Mouse (Mus musculus): ENCODE measurements around the gene Prss33.

The Prss33 gene

GRCm38 (mm10) chr17:23843141-23843811 is 7.4 kb upstream of the Prss33 start:
- ChIA-PET POLR2A (interaction anchor here (0.6 to 7.4 kb wide), 62 partner anchors 10 to 627 kb away, joined by 3 to 81 read pairs (median 3); partner anchors contain the start of genes Elob (in 3 of the 4), Paqr4 (in 2 of the 4), Srrm2 (in 2 of the 4) and Ccnf (in 1 of the 4)), CTCF (interaction anchor here (0.5 to 4.4 kb wide), 153 partner anchors 7 to 597 kb away, joined by 3 to 112 read pairs (median 4); partner anchors contain the start of genes Elob (in 4 of the 4), Prss33 (in 3 of the 4), Flywch2 (in 2 of the 4) and Pkmyt1 (in 2 of the 4))

- ChIA-PET CTCF (interaction anchor here in 3 of 4 experiments (0.6 to 1.3 kb wide), 4 partner anchors 8 to 48 kb away, joined by 3 to 4 read pairs (median 4); no protein-coding TSS in a partner anchor), POLR2A (interaction anchor here in 3 of 4 experiments (0.6 to 7.4 kb wide), 6 partner anchors 9 to 113 kb away, joined by 3 to 81 read pairs (median 3); partner anchors contain the start of genes Elob (in 1 of the 3) and Prss33 (in 1 of the 3))
These were observed 5.3 kb upstream of the Prss33 start for GRCm38 (mm10) chr17:23841145-23841544.

GRCm38 (mm10) chr17:23831201-23831600 is 4.7 kb downstream of the Prss33 start:
- CTCF ChIA-PET = interaction anchor here (1.3 to 7.8 kb wide), 6 partner anchors 12 to 201 kb away, joined by 3 to 112 read pairs (median 14); partner anchors contain the start of genes Prss32 (in 4 of the 4) and Prss41 (in 4 of the 4)
- POLR2A ChIA-PET = interaction anchor here in 3 of 4 experiments (0.7 to 27.3 kb wide), 11 partner anchors 8 to 186 kb away, joined by 3 to 622 read pairs (median 9); partner anchors contain the start of genes Prss32 (in 2 of the 3), Prss41 (in 2 of the 3) and Flywch1 (in 1 of the 3)

GRCm38 (mm10) chr17:23829064-23829619 is 6.7 kb downstream of the Prss33 start, which contains the start of gene Elob:
Gene Elob, minus strand, starts transcription at chr17:23829136.
- ChIA-PET POLR2A (interaction anchor here (0.6 to 27.3 kb wide), 47 partner anchors 8 to 585 kb away, joined by 3 to 622 read pairs (median 4); partner anchors contain the start of genes Prss32 (in 3 of the 4), Prss41 (in 3 of the 4), Srrm2 (in 2 of the 4) and Ccnf (in 1 of the 4)), CTCF (interaction anchor here (0.6 to 7.8 kb wide), 21 partner anchors 13 to 165 kb away, joined by 3 to 112 read pairs (median 4); partner anchors contain the start of genes Prss32 (in 4 of the 4), Prss41 (in 4 of the 4) and Kremen2 (in 1 of the 4))

GRCm38 (mm10) chr17:23828271-23829001 is 7.4 kb downstream of the Prss33 start:
- POLR2A ChIA-PET = interaction anchor here (0.6 to 27.3 kb wide), 38 partner anchors 8 to 423 kb away, joined by 3 to 622 read pairs (median 6); partner anchors contain the start of genes Prss32 (in 2 of the 4), Prss41 (in 2 of the 4), Srrm2 (in 2 of the 4) and Ccnf (in 1 of the 4)
- CTCF ChIA-PET = interaction anchor here in 2 of 4 experiments (0.7 to 2.9 kb wide), 4 partner anchors 15 to 53 kb away, joined by 3 to 34 read pairs (median 11); partner anchors contain the start of genes Prss32 (in 2 of the 2) and Prss41 (in 2 of the 2)

GRCm38 (mm10) chr17:23825591-23825990 is 10.3 kb downstream of the Prss33 start:
- POLR2A ChIA-PET = interaction anchor here (0.6 to 27.3 kb wide), 28 partner anchors 8 to 594 kb away, joined by 3 to 622 read pairs (median 4); partner anchors contain the start of genes Prss33 (in 2 of the 4), Flywch2 (in 1 of the 4), Prss32 (in 1 of the 4) and Prss41 (in 1 of the 4)
- CTCF ChIA-PET = interaction anchor here in 3 of 4 experiments (0.6 to 1.6 kb wide), 4 partner anchors 13 to 19 kb away, joined by 3 to 8 read pairs (median 6); partner anchors contain the start of genes Prss32 (in 2 of the 3) and Prss41 (in 2 of the 3)

- POLR2A ChIA-PET = interaction anchor here in 3 of 4 experiments (0.6 to 27.3 kb wide), 14 partner anchors 7 to 207 kb away, joined by 3 to 622 read pairs (median 6); partner anchors contain the start of genes Flywch1 (in 1 of the 3) and Srrm2 (in 1 of the 3)
- CTCF ChIA-PET = interaction anchor here in 1 of 4 experiments (1.4 kb wide), 1 partner anchor 20 kb away, joined by 3 read pairs; the partner anchor contains the start of genes Prss32 and Prss41
These were observed 12.2 kb downstream of the Prss33 start for GRCm38 (mm10) chr17:23823614-23824013.

GRCm38 (mm10) chr17:23823018-23823417 is 12.8 kb downstream of the Prss33 start:
- CTCF ChIA-PET = interaction anchor here in 1 of 4 experiments (1.7 kb wide), 1 partner anchor 21 kb away, joined by 6 read pairs; the partner anchor contains the start of genes Prss32 and Prss41
- POLR2A ChIA-PET = interaction anchor here in 3 of 4 experiments (0.6 to 27.3 kb wide), 9 partner anchors 7 to 52 kb away, joined by 3 to 622 read pairs (median 10); partner anchors contain the start of genes Flywch1 (in 1 of the 3) and Srrm2 (in 1 of the 3)

GRCm38 (mm10) chr17:23822094-23822493 is 13.8 kb downstream of the Prss33 start:
- CTCF ChIA-PET = interaction anchor here in 2 of 4 experiments (1.0 to 1.7 kb wide), 2 partner anchors 22 to 34 kb away, joined by 4 to 6 read pairs; partner anchors contain the start of genes Prss32 (in 1 of the 2) and Prss41 (in 1 of the 2)
- POLR2A ChIA-PET = interaction anchor here (0.6 to 27.3 kb wide), 17 partner anchors 5 to 51 kb away, joined by 3 to 622 read pairs (median 5); partner anchors contain the start of genes Prss32 (in 2 of the 4), Prss41 (in 2 of the 4), Elob (in 1 of the 4) and Flywch1 (in 1 of the 4)

GRCm38 (mm10) chr17:23820731-23821130 is 15.1 kb downstream of the Prss33 start:
- ChIA-PET POLR2A (interaction anchor here in 3 of 4 experiments (0.6 to 27.3 kb wide), 11 partner anchors 5 to 321 kb away, joined by 3 to 622 read pairs (median 7); partner anchors contain the start of genes Elob (in 2 of the 3) and Prss33 (in 2 of the 3)), CTCF (interaction anchor here in 2 of 4 experiments (0.5 to 1.3 kb wide), 2 partner anchors 13 to 50 kb away, joined by 3 to 4 read pairs; no protein-coding TSS in a partner anchor)

GRCm38 (mm10) chr17:23819235-23819634 is 16.6 kb downstream of the Prss33 start:
- POLR2A ChIA-PET = interaction anchor here (0.6 to 27.3 kb wide), 9 partner anchors 3 to 25 kb away, joined by 3 to 622 read pairs (median 5); partner anchors contain the start of genes Elob (in 2 of the 4), Prss32 (in 1 of the 4) and Prss41 (in 1 of the 4)
- CTCF ChIA-PET = no interaction called here

- CTCF ChIA-PET = no interaction called here
- POLR2A ChIA-PET = interaction anchor here in 3 of 4 experiments (0.8 to 27.3 kb wide), 5 partner anchors 8 to 25 kb away, joined by 3 to 622 read pairs (median 3); partner anchors contain the start of genes Elob (in 1 of the 3), Prss32 (in 1 of the 3) and Prss41 (in 1 of the 3)
These were observed 17.3 kb downstream of the Prss33 start for GRCm38 (mm10) chr17:23818579-23818978.

- ChIA-PET CTCF (interaction anchor here in 2 of 4 experiments (1.1 to 1.9 kb wide), 2 partner anchors 28 to 229 kb away, joined by 3 to 4 read pairs; partner anchors contain the start of genes Prss32 (in 1 of the 2) and Prss41 (in 1 of the 2)), POLR2A (interaction anchor here in 2 of 4 experiments (0.9 to 27.3 kb wide), 12 partner anchors 8 to 42 kb away, joined by 3 to 622 read pairs (median 6); partner anchors contain the start of genes Elob (in 1 of the 2) and Srrm2 (in 1 of the 2))
These were observed 20.2 kb downstream of the Prss33 start for GRCm38 (mm10) chr17:23815641-23816040.

GRCm38 (mm10) chr17:23807918-23808317 is 27.9 kb downstream of the Prss33 start:
- POLR2A ChIA-PET = interaction anchor here in 2 of 4 experiments (0.5 to 11.7 kb wide), 14 partner anchors 8 to 73 kb away, joined by 3 to 622 read pairs (median 6); partner anchors contain the start of genes Elob (in 1 of the 2), Flywch1 (in 1 of the 2), Prss32 (in 1 of the 2) and Prss33 (in 1 of the 2)
- CTCF ChIA-PET = interaction anchor here in 1 of 4 experiments (0.9 kb wide), 1 partner anchor 34 kb away, joined by 3 read pairs; no protein-coding TSS in a partner anchor

GRCm38 (mm10) chr17:23806867-23807266 is 29.0 kb downstream of the Prss33 start:
- ChIA-PET POLR2A (interaction anchor here in 3 of 4 experiments (0.7 to 11.7 kb wide), 21 partner anchors 9 to 84 kb away, joined by 3 to 622 read pairs (median 4); partner anchors contain the start of genes Prss32 (in 2 of the 3), Prss41 (in 2 of the 3), 1520401A03Rik (in 1 of the 3) and Elob (in 1 of the 3)), CTCF (interaction anchor here (0.5 to 2.2 kb wide), 15 partner anchors 13 to 101 kb away, joined by 3 to 15 read pairs (median 3); partner anchors contain the start of genes Prss32 (in 2 of the 4), Prss41 (in 1 of the 4) and Srrm2 (in 1 of the 4))
